Mouse (Mus musculus) forebrain, embryonic 13.5 days (tissue): ENCODE data around the gene Dcbld2. TPM values are rescaled to one million over a fixed set of nuclear protein-coding genes. Genes with fewer than 3 reads are reported as not detected.
"Not testable (repeated sequence)": the region's sequence is repeated elsewhere in the genome, so short reads cannot be mapped to it uniquely, and the experiment has no call there.

Experiments
- ATAC-seq: fragments of 200-750 bp; cut with Nextera tagmentation; 2 replicates; pipeline ENCODE4 v1.8.0; 2017
- H3K27ac ChIP-seq: fragments of 300-500 bp; sonication (generic); 2 replicates; pipeline ENCODE4 v1.5.1; 2015; ENCODE audit warnings: inconsistent platforms, mild to moderate bottlenecking, moderate library complexity
- H3K27me3 ChIP-seq: fragments of 300-500 bp; sonication (generic); 2 replicates; pipeline ENCODE4 v1.6.1; 2015; ENCODE audit warnings: mild to moderate bottlenecking, inconsistent platforms
- H3K36me3 ChIP-seq: fragments of 300-500 bp; sonication (generic); 2 replicates; pipeline ENCODE4 v1.6.1; 2015; ENCODE audit warnings: mild to moderate bottlenecking, inconsistent platforms; ENCODE audit not compliant: poor library complexity, severe bottlenecking
- H3K4me1 ChIP-seq: fragments of 300-500 bp; sonication (generic); 2 replicates; pipeline ENCODE4 v1.6.1; 2015; ENCODE audit warnings: inconsistent platforms
- H3K4me2 ChIP-seq: fragments of 300-500 bp; sonication (generic); 2 replicates; pipeline ENCODE4 v1.6.1; 2015; ENCODE audit warnings: inconsistent platforms, mild to moderate bottlenecking, moderate library complexity
- H3K4me3 ChIP-seq: fragments of 300-500 bp; sonication (generic); 2 replicates; pipeline ENCODE4 v1.5.1; 2015; ENCODE audit warnings: mild to moderate bottlenecking, inconsistent platforms
- H3K9ac ChIP-seq: fragments of 300-500 bp; sonication (generic); 2 replicates; pipeline ENCODE4 v1.6.1; 2015; ENCODE audit warnings: mild to moderate bottlenecking, inconsistent platforms
- H3K9me3 ChIP-seq: fragments of 300-500 bp; sonication (generic); replicated peaks from 2 replicates; pipeline ENCODE4 v1.6.1; 2016; ENCODE audit warnings: inconsistent platforms
- WGBS: fragments of 180-500 bp; shearing (Covaris S2); methylation state at CpG from one replicate; pipeline ENCODE4 v1.1.7; 2015; 5-methylcytosine and 5-hydroxymethylcytosine counted together
- polyA plus RNA-seq: library from polyadenylated mRNA; unstranded; fragments of >200 nt; fragmentation: Nextera tagmentation; extraction: Ambion mirVana; gene quantifications from 2 replicates; pipeline ENCODE4 v1.2.1, GENCODE M21; 2015

The Dcbld2 gene
- polyA plus RNA-seq, 1 experiment from 2014 or later: 5.4 TPM

GRCm38 (mm10) chr16:58453820-58454219 is 45.6 kb downstream of the Dcbld2 start:
- ATAC-seq: no peak
- Histone ChIP-seq H3K4me2 (no peak overlapping the region), H3K4me3 (no peak overlapping the region), H3K27me3 (no peaks in the 10 kb centered on the region), H3K4me1 (no peaks in the 10 kb centered on the region), H3K27ac (no peak overlapping the region), H3K36me3 (peaks cover 40% of the 10 kb centered on the region; the same call in 1 of the 2 replicates), H3K9ac (no peak overlapping the region), H3K9me3 (no peaks in the 10 kb centered on the region)

GRCm38 (mm10) chr16:58454617-58455016 is 46.4 kb downstream of the Dcbld2 start:
- Histone ChIP-seq H3K4me1 (no peaks in the 10 kb centered on the region), H3K27me3 (no peaks in the 10 kb centered on the region), H3K4me2 (no peak overlapping the region), H3K9ac (no peak overlapping the region), H3K36me3 (peaks cover 44% of the 10 kb centered on the region; the same call in 1 of the 2 replicates), H3K4me3 (no peak overlapping the region), H3K9me3 (no peaks in the 10 kb centered on the region), H3K27ac (no peak overlapping the region)
- ATAC-seq: peak; percentile 73
- WGBS: 73% methylated on average over 8 of the region's 8 CpGs

- Histone ChIP-seq H3K27ac (no peak overlapping the region), H3K9ac (no peak overlapping the region), H3K4me2 (no peak overlapping the region), H3K9me3 (no peaks in the 10 kb centered on the region), H3K4me3 (no peak overlapping the region), H3K36me3 (peaks cover 44% of the 10 kb centered on the region; the same call in 1 of the 2 replicates), H3K4me1 (no peaks in the 10 kb centered on the region), H3K27me3 (no peaks in the 10 kb centered on the region)
- ATAC-seq: no peak
- 91% methylated on average over 5 of the region's 5 CpGs for WGBS
Measured at GRCm38 (mm10) chr16:58455118-58455517, 46.9 kb downstream of the Dcbld2 start.

- H3K4me2 ChIP-seq: no peak overlapping the region
- no peak overlapping the region for H3K27ac ChIP-seq
- peaks cover 48% of the 10 kb centered on the region for H3K36me3 ChIP-seq
- H3K9ac ChIP-seq: no peak overlapping the region
- ATAC-seq: no peak
- no peaks in the 10 kb centered on the region for H3K4me1 ChIP-seq
- H3K27me3 ChIP-seq: no peaks in the 10 kb centered on the region
- H3K4me3 ChIP-seq: no peak overlapping the region
- H3K9me3 ChIP-seq: no peaks in the 10 kb centered on the region
- 93% methylated on average over 5 of the region's 5 CpGs for WGBS
Measured at GRCm38 (mm10) chr16:58456445-58456844, 48.2 kb downstream of the Dcbld2 start.

GRCm38 (mm10) chr16:58456991-58457390 is 48.7 kb downstream of the Dcbld2 start:
- peaks cover 47% of the 10 kb centered on the region for H3K36me3 ChIP-seq
- H3K9me3 ChIP-seq: no peaks in the 10 kb centered on the region
- H3K4me1 ChIP-seq: no peaks in the 10 kb centered on the region
- ATAC-seq: no peak
- H3K27ac ChIP-seq: no peak overlapping the region
- no peaks in the 10 kb centered on the region for H3K27me3 ChIP-seq
- WGBS: 92% methylated on average over 6 of the region's 6 CpGs
- H3K9ac ChIP-seq: no peak overlapping the region
- H3K4me3 ChIP-seq: no peak overlapping the region
- H3K4me2 ChIP-seq: no peak overlapping the region

- not testable (repeated sequence) for H3K4me1 ChIP-seq, H3K9me3 ChIP-seq, H3K9ac ChIP-seq, H3K4me3 ChIP-seq, ATAC-seq, H3K27ac ChIP-seq, H3K27me3 ChIP-seq, H3K4me2 ChIP-seq
- 49% methylated on average over 3 of the region's 3 CpGs for WGBS
- peaks cover 67% of the 10 kb centered on the region for H3K36me3 ChIP-seq
Measured at GRCm38 (mm10) chr16:58459966-58460365, 51.7 kb downstream of the Dcbld2 start.

GRCm38 (mm10) chr16:58460386-58460785 is 52.1 kb downstream of the Dcbld2 start:
- no peaks in the 10 kb centered on the region for H3K9me3 ChIP-seq

GRCm38 (mm10) chr16:58461856-58462518 is 53.7 kb downstream of the Dcbld2 start:
- H3K9ac ChIP-seq: no peak overlapping the region
- H3K36me3 ChIP-seq: peaks cover 81% of the 10 kb centered on the region
- 86% methylated on average over 2 of the region's 2 CpGs for WGBS
- peak; percentile 46; the same call in 1 of the 2 replicates for ATAC-seq
- no peak overlapping the region for H3K27ac ChIP-seq
- no peak overlapping the region for H3K4me2 ChIP-seq
- no peak overlapping the region for H3K4me3 ChIP-seq
- no peaks in the 10 kb centered on the region for H3K4me1 ChIP-seq
- no peaks in the 10 kb centered on the region for H3K27me3 ChIP-seq
- no peaks in the 10 kb centered on the region for H3K9me3 ChIP-seq

More at GRCm38 (mm10) chr16:58460386-58460785, 52.1 kb downstream of the Dcbld2 start:
- no peak overlapping the region for H3K9ac ChIP-seq
- H3K4me1 ChIP-seq: no peaks in the 10 kb centered on the region
- no peak overlapping the region for H3K27ac ChIP-seq
- ATAC-seq: no peak
- H3K27me3 ChIP-seq: no peaks in the 10 kb centered on the region
- H3K4me3 ChIP-seq: no peak overlapping the region
- H3K36me3 ChIP-seq: peaks cover 71% of the 10 kb centered on the region
- H3K4me2 ChIP-seq: no peak overlapping the region
- WGBS: 92% methylated on average over 10 of the region's 10 CpGs

GRCm38 (mm10) chr16:58462519-58462918 is 54.3 kb downstream of the Dcbld2 start:
- Histone ChIP-seq H3K4me1 (no peaks in the 10 kb centered on the region), H3K27ac (no peak overlapping the region), H3K9me3 (no peaks in the 10 kb centered on the region), H3K9ac (no peak overlapping the region), H3K27me3 (no peaks in the 10 kb centered on the region), H3K4me3 (no peak overlapping the region), H3K4me2 (no peak overlapping the region), H3K36me3 (peaks cover 85% of the 10 kb centered on the region)
- no peak for ATAC-seq
- WGBS: 87% methylated on average over 2 of the region's 2 CpGs

GRCm38 (mm10) chr16:58464051-58464450 is 55.8 kb downstream of the Dcbld2 start:
- Histone ChIP-seq H3K9ac (no peak overlapping the region), H3K9me3 (no peaks in the 10 kb centered on the region), H3K27ac (no peak overlapping the region), H3K4me3 (no peak overlapping the region), H3K36me3 (peaks cover 72% of the 10 kb centered on the region), H3K4me2 (no peak overlapping the region), H3K27me3 (no peaks in the 10 kb centered on the region), H3K4me1 (no peaks in the 10 kb centered on the region)
- ATAC-seq: no peak
- 94% methylated on average over 14 of the region's 14 CpGs for WGBS

- Histone ChIP-seq H3K27ac (no peak overlapping the region), H3K4me2 (no peak overlapping the region), H3K4me1 (no peaks in the 10 kb centered on the region), H3K36me3 (peaks cover 61% of the 10 kb centered on the region), H3K27me3 (no peaks in the 10 kb centered on the region), H3K9me3 (no peaks in the 10 kb centered on the region), H3K9ac (no peak overlapping the region), H3K4me3 (no peak overlapping the region)
- ATAC-seq: no peak
- WGBS: 96% methylated on average over 9 of the region's 9 CpGs
Measured at GRCm38 (mm10) chr16:58465412-58465811, 57.2 kb downstream of the Dcbld2 start.

- no peak for ATAC-seq
- H3K36me3 ChIP-seq: peaks cover 26% of the 10 kb centered on the region
- no peak overlapping the region for H3K27ac ChIP-seq
- WGBS: 79% methylated on average over 8 of the region's 8 CpGs
- H3K27me3 ChIP-seq: no peaks in the 10 kb centered on the region
- no peaks in the 10 kb centered on the region for H3K9me3 ChIP-seq
- H3K9ac ChIP-seq: no peak overlapping the region
- H3K4me2 ChIP-seq: no peak overlapping the region
- no peaks in the 10 kb centered on the region for H3K4me1 ChIP-seq
- H3K4me3 ChIP-seq: no peak overlapping the region
Measured at GRCm38 (mm10) chr16:58470061-58470460, 61.8 kb downstream of the Dcbld2 start.

GRCm38 (mm10) chr16:58470841-58471240 is 62.6 kb downstream of the Dcbld2 start:
- 92% methylated on average over 4 of the region's 4 CpGs for WGBS
- Histone ChIP-seq H3K27me3 (no peaks in the 10 kb centered on the region), H3K36me3 (peaks cover 18% of the 10 kb centered on the region; the same call in 1 of the 2 replicates), H3K4me1 (no peaks in the 10 kb centered on the region), H3K9ac (no peak overlapping the region), H3K4me2 (no peak overlapping the region), H3K27ac (no peak overlapping the region), H3K4me3 (no peak overlapping the region), H3K9me3 (no peaks in the 10 kb centered on the region)
- ATAC-seq: no peak
